Mouse (Mus musculus): ENCODE results near the gene Olfr876.
"Not testable (repeated sequence)": the region's sequence is repeated elsewhere in the genome, so short reads cannot be mapped to it uniquely, and the experiment has no call there.

The Olfr876 gene
- long read RNA-seq, experiment 1: 0 reads
- long read RNA-seq, experiment 2: 0 reads

DNA sequence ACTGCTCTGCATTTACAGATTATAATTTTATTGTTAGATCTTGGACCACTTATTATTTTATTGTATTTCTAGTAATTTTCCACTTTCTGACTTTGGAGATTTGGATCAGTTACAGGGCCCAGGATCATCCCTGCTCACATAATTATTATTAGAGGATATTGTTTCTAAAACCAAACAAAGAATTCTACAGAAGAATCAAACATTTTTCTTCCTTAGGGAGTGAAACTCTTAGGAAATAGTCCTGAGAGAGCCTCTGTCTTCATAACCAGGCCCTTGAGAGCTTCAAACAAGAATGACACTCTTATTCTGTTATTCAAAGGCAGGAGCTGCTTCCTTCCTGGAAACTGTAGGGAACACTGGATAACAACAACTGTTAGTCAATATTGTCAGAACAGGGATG, at the start of gene Olfr876:
TSS of gene Olfr876 (plus strand) at position 301 of the 400 bp plus-strand sequence.
- intact Hi-C loops (cut with DNase I): no loop called here

GRCm38 (mm10) chr9:37761728-37762127, 41.1 kb upstream of the Olfr876 start:
- intact Hi-C loops (cut with DNase I): loop anchor here (5.0 kb wide), 1 partner anchor 171 kb away; no protein-coding TSS in a partner anchor

- intact Hi-C loops (cut with DNase I): loop anchor here (5.0 kb wide), 1 partner anchor 170 kb away; no protein-coding TSS in a partner anchor
These were observed 40.3 kb upstream of the Olfr876 start for GRCm38 (mm10) chr9:37762541-37762940.

DNA sequence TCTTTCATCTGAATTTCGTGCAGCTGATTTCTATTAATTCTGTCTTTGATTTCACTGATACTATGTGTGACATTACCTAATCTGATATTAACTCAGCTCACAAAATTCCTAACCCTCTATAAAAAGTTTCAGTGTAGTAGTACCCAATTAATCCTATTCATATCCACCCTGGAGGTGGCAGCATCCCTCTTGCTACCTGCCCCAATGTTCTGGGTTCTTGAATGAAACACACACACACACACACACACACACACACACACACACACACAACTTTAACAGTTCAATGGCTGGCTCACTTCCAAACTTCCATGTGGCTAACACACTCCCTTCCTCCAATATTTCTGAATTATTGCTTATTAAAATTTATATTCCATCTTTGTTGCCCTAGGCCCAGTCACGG, 32.2 kb upstream of the Olfr876 start:
- intact Hi-C loops (cut with DNase I): no loop called here

GRCm38 (mm10) chr9:37771759-37772158, 31.1 kb upstream of the Olfr876 start, which contains the start of gene Olfr875:
TSS of gene Olfr875 (plus strand) at chr9:37771857.
- intact Hi-C loops (cut with DNase I): no loop called here

- intact Hi-C loops (cut with DNase I): no loop called here
These were observed 20.0 kb upstream of the Olfr876 start for GRCm38 (mm10) chr9:37782766-37783260.

- intact Hi-C loops (cut with DNase I): not testable (repeated sequence)
These were observed 19.1 kb upstream of the Olfr876 start for GRCm38 (mm10) chr9:37783394-37784387.

- intact Hi-C loops (cut with DNase I): no loop called here
These were observed 16.4 kb upstream of the Olfr876 start for GRCm38 (mm10) chr9:37786411-37786810.

DNA sequence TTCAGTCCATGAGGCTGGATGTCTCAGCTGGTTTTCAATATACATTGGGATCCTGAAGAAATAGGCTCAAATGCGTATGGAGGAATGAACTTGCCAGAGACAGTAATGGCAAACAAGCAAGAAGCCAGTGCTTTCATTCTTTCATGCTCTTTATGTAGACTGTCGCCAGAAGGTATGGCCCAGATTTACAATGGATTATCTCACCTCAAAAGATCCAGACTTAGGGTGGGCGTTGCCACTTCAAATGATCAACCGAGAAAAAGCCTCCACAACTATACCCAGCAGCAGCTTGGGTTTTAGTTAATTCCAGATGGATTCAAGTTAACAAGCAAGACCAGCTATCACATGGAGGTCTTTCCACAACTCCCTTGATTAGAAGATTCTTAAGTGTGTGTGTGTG, 776 bp upstream of the Olfr876 start:
- intact Hi-C loops (cut with DNase I): no loop called here

DNA sequence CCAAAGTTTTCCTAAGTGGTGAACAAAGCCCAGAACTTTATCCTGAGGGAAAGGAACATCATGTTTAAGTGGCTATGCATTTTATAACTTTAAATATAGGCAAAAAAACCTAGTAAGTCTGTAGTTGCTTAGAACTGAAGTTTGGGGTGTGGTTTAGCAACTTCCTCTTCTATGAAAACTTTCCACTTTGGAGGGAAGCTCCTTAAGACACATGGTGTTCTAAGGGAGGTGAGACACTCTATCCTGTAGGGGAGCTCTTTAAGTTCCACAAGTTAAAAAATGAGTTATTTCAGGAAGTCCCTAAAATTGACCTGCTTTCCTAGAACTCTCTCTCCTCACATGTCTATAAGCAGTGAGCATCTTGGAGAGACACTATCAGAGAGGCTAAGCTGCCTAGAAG, 4.4 kb downstream of the Olfr876 start:
- intact Hi-C loops (cut with DNase I): no loop called here

- intact Hi-C loops (cut with DNase I): no loop called here
These were observed 5.6 kb downstream of the Olfr876 start for GRCm38 (mm10) chr9:37808456-37808855.

DNA sequence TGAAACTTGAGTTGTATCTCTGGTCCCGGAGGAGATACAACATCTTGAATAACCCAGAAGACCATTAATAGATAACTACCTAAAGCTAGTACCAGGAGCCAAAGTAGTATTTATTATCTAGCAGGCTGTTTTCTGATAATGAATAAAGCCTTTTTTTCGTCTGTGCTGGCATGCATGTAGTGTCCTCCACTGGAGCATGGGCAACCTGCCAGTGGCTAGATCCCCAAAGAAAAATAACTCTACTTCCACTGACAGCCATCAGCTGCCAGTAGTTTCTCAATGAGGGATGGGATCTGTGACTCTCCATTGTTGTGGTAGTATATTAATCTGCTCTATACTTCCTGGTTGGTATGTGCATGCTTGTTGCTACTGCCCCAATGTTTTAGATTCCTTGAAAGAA, 6.1 kb downstream of the Olfr876 start:
- intact Hi-C loops (cut with DNase I): no loop called here

GRCm38 (mm10) chr9:37814696-37815095, 11.9 kb downstream of the Olfr876 start:
- intact Hi-C loops (cut with DNase I): no loop called here

GRCm38 (mm10) chr9:37829881-37830280, 27.1 kb downstream of the Olfr876 start:
- intact Hi-C loops (cut with DNase I): no loop called here

DNA sequence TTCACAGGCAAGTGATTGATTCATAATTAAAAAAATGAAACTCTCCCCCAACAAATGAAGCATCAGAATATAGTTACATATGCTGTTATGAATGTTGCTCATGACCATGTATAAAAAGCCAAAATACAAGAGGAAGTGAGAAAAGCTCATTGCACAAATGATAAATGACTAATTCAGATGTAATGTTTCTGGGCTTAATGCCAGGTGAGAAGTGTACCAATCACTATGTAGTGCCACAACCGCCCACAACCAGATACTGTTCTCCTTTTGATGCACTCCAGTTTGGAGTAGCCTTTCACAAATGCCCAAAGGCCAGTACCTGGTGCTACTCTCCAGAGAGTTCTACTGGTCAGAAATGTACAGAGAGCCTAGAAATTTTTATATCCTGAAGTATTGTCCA, 30.5 kb downstream of the Olfr876 start:
- intact Hi-C loops (cut with DNase I): no loop called here

DNA sequence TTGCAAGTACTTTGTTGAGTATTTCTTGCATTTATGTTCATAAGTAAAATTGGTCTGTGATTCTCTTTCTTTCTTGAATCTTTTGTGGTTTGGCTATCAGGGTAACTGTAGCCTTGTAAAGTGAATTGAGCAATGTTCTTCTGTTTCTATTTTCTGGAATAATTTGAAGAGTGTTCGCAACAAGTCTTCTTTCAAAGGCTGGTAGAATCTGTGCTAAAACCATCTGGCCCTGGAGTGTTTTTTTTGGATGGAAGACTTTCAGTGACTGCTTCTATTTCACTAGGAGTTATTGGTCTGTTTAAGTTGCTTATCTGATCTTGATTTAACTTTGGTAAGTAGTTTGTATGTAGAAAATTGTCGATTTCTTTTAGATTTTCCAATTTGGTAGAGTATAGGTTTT, 46.4 kb downstream of the Olfr876 start:
- intact Hi-C loops (cut with DNase I): no loop called here

GRCm38 (mm10) chr9:37853969-37854368, 51.1 kb downstream of the Olfr876 start, which contains the start of gene Olfr877:
TSS of gene Olfr877 (plus strand) at chr9:37854269.
- intact Hi-C loops (cut with DNase I): no loop called here

All from adrenal gland (tissue).